Mouse (Mus musculus) neural tube, embryonic 10.5 days (tissue): Measurements from ENCODE around the gene Slc7a10.
"Not testable (repeated sequence)": the region's sequence is repeated elsewhere in the genome, so short reads cannot be mapped to it uniquely, and the experiment has no call there.

Source experiments
- DNase-seq: peaks from one replicate; pipeline ENCODE4 v3.0.0-alpha.2; 2017; ENCODE audit warnings: low spot score; ENCODE audit errors: extremely low spot score

Gene Slc7a10

GRCm38 (mm10) chr7:35237935-35238334 is 51.8 kb downstream of the Slc7a10 start:
- not testable (repeated sequence) for DNase-seq
